Mouse (Mus musculus) urinary bladder, postnatal 14 days (tissue): ENCODE results near the gene Trim50.

Experiments used
- DNase-seq: peaks from one replicate; pipeline ENCODE4 v3.0.0; 2021; ENCODE audit warnings: low spot score

Trim50 gene

GRCm38 (mm10) chr5:135369787-135370654 lies 16.9 kb downstream of the Trim50 start, which contains the start of gene Nsun5:
TSS of gene Nsun5 (plus strand) at chr5:135369953.
- peak; percentile 98 for DNase-seq

- DNase-seq = no peak
These were observed 18.1 kb downstream of the Trim50 start for GRCm38 (mm10) chr5:135371195-135371594.

- DNase-seq = no peak
These were observed 20.5 kb downstream of the Trim50 start for GRCm38 (mm10) chr5:135373601-135374000.

GRCm38 (mm10) chr5:135375167-135375566 lies 22.1 kb downstream of the Trim50 start:
- DNase-seq = peak; percentile 46

- DNase-seq = no peak
These were observed 23.2 kb downstream of the Trim50 start for GRCm38 (mm10) chr5:135376341-135376740.

- DNase-seq = no peak
These were observed 27.6 kb downstream of the Trim50 start for GRCm38 (mm10) chr5:135380681-135381080.

GRCm38 (mm10) chr5:135381356-135381925 lies 28.3 kb downstream of the Trim50 start:
- no peak for DNase-seq

GRCm38 (mm10) chr5:135382746-135383145 lies 29.7 kb downstream of the Trim50 start:
- DNase-seq = no peak

GRCm38 (mm10) chr5:135383771-135384170 lies 30.7 kb downstream of the Trim50 start:
- no peak for DNase-seq

- DNase-seq = peak; percentile 85
These were observed 41.1 kb downstream of the Trim50 start, which contains the start of gene Pom121 for GRCm38 (mm10) chr5:135394004-135394823. TSS of gene Pom121 (minus strand) at chr5:135394546.

GRCm38 (mm10) chr5:135395826-135396225 lies 42.7 kb downstream of the Trim50 start:
- DNase-seq = peak; percentile 24

- no peak for DNase-seq
These were observed 46.3 kb downstream of the Trim50 start for GRCm38 (mm10) chr5:135399382-135399781.

GRCm38 (mm10) chr5:135400244-135400643 lies 47.1 kb downstream of the Trim50 start:
- peak; percentile 83 for DNase-seq

GRCm38 (mm10) chr5:135404623-135405022 lies 51.5 kb downstream of the Trim50 start:
- no peak for DNase-seq

- no peak for DNase-seq
These were observed 52.3 kb downstream of the Trim50 start for GRCm38 (mm10) chr5:135405437-135405836.

GRCm38 (mm10) chr5:135408114-135408513 lies 55.0 kb downstream of the Trim50 start:
- no peak for DNase-seq

- DNase-seq = no peak
These were observed 57.2 kb downstream of the Trim50 start for GRCm38 (mm10) chr5:135410266-135410665.
